Mouse (Mus musculus) CD4-positive, CD25-positive, alpha-beta regulatory T cell, adult 2 months (primary cell): ENCODE measurements around the gene Mrpl20.
A peak's percentile ranks its signal among the peaks of the same experiment; 100 is the strongest.

Experiments
- DNase-seq: peaks from one replicate; pipeline ENCODE4 v3.0.0-alpha.2; 2012; ENCODE audit warnings: low read depth, low spot score

Mrpl20 gene

GRCm38 (mm10) chr4:155802741-155803339 lies at the start of gene Mrpl20:
Gene Mrpl20 (plus strand): TSS chr4:155802878.
- peak; percentile 64 for DNase-seq

- DNase-seq, result no peak
Observed at GRCm38 (mm10) chr4:155757011-155757410, 45.7 kb upstream of the Mrpl20 start.

GRCm38 (mm10) chr4:155759862-155760612 lies 42.6 kb upstream of the Mrpl20 start:
- DNase-seq, result peak; percentile 74

GRCm38 (mm10) chr4:155760613-155761355 lies 41.9 kb upstream of the Mrpl20 start, which contains the start of gene Atad3a:
Gene Atad3a (minus strand): TSS chr4:155761093.
- peak; percentile 96 for DNase-seq

GRCm38 (mm10) chr4:155761356-155762099 lies 41.1 kb upstream of the Mrpl20 start:
- peak; percentile 33 for DNase-seq

GRCm38 (mm10) chr4:155762357-155762756 lies 40.3 kb upstream of the Mrpl20 start:
- DNase-seq, result no peak

- DNase-seq, result no peak
Observed at GRCm38 (mm10) chr4:155769496-155769879, 33.2 kb upstream of the Mrpl20 start.

DNA sequence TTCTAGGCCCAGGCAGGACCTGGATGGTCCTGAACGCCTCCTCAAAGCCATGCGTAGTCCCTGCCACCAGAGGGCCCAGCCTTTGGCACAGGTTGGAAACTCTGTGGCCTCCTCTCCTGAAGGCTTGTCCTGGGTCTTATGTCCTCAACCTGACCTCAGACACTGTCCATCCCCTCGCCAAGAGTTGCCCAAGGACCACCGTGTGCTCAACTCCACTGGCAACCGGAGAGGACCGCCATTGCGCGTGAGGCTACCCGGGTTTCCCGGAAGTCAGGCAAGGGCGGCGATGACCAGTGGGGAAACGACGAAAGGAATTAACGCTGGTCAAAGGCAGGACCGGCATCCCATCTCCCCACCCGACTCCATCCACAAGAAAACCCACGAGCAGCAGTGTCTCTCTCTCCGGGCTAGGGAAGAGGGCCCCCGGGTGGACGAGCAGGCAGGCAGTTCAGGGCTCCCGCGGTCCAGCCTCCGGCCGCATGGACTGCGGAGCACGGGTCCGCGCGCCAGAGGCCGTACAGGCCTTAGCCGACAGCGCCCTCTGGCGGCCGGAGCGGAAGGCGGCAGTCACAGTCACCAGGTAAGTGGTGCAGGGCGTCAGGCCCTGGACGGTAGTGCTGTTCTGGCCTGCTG lies 32.7 kb upstream of the Mrpl20 start:
- DNase-seq, result peak; percentile 88

GRCm38 (mm10) chr4:155770626-155771025 lies 32.1 kb upstream of the Mrpl20 start:
- DNase-seq, result no peak

DNA sequence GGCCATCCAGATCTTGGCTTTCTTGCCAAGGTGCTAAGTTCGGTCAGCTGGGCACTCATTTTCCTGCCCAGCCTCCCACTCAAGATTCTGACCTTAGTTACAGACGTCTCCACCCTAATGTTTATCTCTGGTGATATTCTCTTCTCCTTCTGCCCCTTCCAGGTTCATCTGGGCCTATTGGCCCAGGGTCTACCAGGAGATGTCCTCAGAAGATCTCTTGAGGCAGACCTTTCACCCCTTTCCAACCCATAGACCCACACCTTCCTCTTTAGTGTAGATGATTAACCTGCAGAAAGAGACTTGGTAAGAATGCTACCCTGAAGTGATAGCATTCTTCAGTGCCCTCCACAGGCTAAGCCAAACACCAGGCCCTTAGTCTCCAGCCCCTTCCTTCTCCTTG lies 31.0 kb upstream of the Mrpl20 start:
- no peak for DNase-seq

GRCm38 (mm10) chr4:155772786-155773185 lies 29.9 kb upstream of the Mrpl20 start:
- DNase-seq, result no peak

GRCm38 (mm10) chr4:155773335-155774078 lies 29.2 kb upstream of the Mrpl20 start:
- no peak for DNase-seq

DNA sequence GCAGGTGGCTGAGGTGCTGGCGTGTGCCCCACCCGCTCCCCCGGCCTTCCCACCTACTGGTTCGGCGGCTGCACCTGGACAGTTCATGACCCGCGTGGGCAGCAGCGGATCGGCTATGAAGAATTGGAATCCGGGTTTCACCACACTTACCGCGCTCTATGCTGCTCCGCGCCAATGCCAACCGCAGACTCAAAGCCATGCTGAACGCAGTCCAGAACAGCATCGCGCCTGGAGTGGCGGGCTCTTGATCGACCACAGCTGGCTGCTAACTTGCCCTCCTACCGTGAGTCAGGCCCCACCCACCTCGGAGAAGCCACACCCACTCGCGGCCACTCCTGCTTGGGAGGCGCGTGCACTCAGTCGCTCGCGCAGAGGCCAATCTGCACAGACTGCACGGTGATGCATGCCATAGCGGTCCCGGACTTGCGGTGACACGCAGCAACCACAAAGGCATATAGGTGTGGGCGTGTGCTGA lies 28.4 kb upstream of the Mrpl20 start, which contains the start of gene Vwa1:
TSS of gene Vwa1 (minus strand) at position 419 of the 475 bp plus-strand sequence.
- DNase-seq, result peak; percentile 85

DNA sequence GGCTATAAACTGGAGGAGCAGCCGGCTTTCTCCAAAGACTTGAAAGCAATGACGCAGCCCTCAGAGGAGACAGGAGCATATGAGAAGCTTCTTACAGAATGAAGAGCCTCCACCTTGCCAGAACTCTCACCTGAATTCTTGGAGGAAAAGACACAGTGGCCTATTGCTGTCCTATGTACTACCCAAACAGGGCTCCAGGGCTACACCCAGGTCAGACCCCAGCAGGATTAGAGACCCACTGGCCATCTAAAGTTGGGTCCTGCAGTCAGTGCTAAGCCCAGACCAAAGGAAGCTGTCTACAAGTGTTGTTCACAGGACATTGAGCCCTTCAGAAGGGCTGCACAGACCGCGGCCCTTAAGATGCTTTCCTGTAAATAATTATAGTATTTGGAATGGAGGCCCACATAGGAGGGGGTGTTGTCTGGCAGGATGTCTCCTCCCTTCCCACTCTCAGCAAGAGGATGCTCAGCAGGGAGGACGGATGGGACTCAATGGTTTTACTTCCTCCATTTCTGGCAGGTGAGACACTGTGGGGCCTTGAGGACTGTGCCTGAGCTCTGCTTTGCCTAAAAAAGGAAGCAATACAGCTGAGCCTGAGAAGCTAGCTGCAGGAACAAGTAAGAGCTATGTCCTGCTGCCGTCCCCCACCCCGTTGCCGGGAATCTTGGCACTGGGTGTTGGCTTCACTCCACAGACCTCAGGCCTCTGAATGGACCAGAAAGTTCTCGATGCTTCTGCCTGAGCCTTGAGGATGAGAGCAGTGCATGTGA lies 27.5 kb upstream of the Mrpl20 start:
- no peak for DNase-seq

GRCm38 (mm10) chr4:155775855-155776254 lies 26.8 kb upstream of the Mrpl20 start:
- no peak for DNase-seq

GRCm38 (mm10) chr4:155776704-155777335 lies 25.9 kb upstream of the Mrpl20 start:
- no peak for DNase-seq

- no peak for DNase-seq
Observed at GRCm38 (mm10) chr4:155777816-155778215, 24.9 kb upstream of the Mrpl20 start.

DNA sequence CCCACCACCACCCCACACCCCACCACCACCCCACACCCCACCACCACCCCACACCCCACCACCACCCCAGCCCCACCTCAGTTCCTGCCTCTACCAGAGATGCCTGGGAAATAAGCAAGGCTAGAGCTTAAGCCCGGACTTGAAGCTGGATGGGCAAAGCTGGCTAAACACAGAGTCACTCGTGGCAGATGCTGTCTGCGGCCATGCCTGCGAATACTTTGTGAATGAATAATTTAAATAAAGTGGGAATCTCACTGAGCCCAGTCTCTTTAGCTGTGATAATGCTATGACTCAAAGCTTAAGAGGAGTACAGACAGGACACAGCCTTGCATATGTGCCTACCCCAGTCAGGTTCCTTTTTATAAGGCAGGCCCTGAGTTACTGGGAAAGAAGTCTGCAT lies 23.2 kb upstream of the Mrpl20 start:
- no peak for DNase-seq

DNA sequence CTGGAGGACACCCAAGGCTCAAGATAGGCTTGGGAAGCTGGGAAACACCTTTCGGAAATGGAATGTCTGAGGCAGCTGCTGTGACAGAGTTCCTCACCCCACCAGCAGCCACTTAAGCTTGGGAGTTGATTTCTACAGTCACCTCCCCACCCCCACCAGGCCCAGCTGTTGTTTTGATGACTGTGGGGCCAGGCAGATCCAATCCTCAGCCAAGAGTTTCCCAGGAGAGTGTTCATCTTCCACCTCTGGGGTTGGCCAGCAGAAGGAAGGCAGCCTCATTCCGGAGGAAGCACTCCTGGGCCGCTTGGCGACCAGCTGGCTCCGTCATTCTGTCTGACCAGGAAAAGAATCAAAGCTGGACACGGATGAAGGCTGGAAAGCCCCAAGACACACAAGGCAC lies 21.8 kb upstream of the Mrpl20 start:
- DNase-seq, result no peak
